Mouse (Mus musculus) limb, embryonic 13.5 days (tissue): ENCODE data around the gene Dennd1b. TPM values are rescaled to one million over a fixed set of nuclear protein-coding genes. Genes with fewer than 3 reads are reported as not detected.

ENCODE experiments used
- ATAC-seq: fragments of 200-750 bp; cut with Nextera tagmentation; 2 replicates; pipeline ENCODE4 v1.8.0; 2017; ENCODE audit warnings: low read depth, moderate number of reproducible peaks, moderate TSS enrichment; ENCODE audit not compliant: low FRiP score
- H3K27ac ChIP-seq: fragments of 300-500 bp; sonication (generic); 2 replicates; pipeline ENCODE4 v1.5.1; 2015; ENCODE audit warnings: inconsistent platforms, mild to moderate bottlenecking, moderate library complexity
- H3K27me3 ChIP-seq: fragments of 300-500 bp; sonication (generic); 2 replicates; pipeline ENCODE4 v1.6.1; 2015; ENCODE audit warnings: mild to moderate bottlenecking, inconsistent platforms
- H3K36me3 ChIP-seq: fragments of 300-500 bp; sonication (generic); 2 replicates; pipeline ENCODE4 v1.6.1; 2015; ENCODE audit warnings: inconsistent platforms, mild to moderate bottlenecking, moderate library complexity
- H3K4me1 ChIP-seq: fragments of 300-500 bp; sonication (generic); 2 replicates; pipeline ENCODE4 v1.6.1; 2015; ENCODE audit warnings: inconsistent platforms
- H3K4me2 ChIP-seq: fragments of 300-500 bp; sonication (generic); replicated peaks from 2 replicates; pipeline ENCODE4 v1.6.1; 2015; ENCODE audit warnings: inconsistent platforms, mild to moderate bottlenecking, moderate library complexity
- H3K4me3 ChIP-seq: fragments of 300-500 bp; sonication (generic); 2 replicates; pipeline ENCODE4 v1.5.1; 2015; ENCODE audit warnings: moderate library complexity, mild to moderate bottlenecking, inconsistent platforms
- H3K9ac ChIP-seq: fragments of 300-500 bp; sonication (generic); 2 replicates; pipeline ENCODE4 v1.6.1; 2015; ENCODE audit warnings: mild to moderate bottlenecking, inconsistent platforms
- H3K9me3 ChIP-seq: fragments of 300-500 bp; sonication (generic); 2 replicates; pipeline ENCODE4 v1.6.1; 2016; ENCODE audit warnings: inconsistent platforms
- WGBS: fragments of 180-500 bp; shearing (Covaris S2); methylation state at CpG from one replicate; pipeline ENCODE4 v1.1.7; 2015; 5-methylcytosine and 5-hydroxymethylcytosine counted together
- polyA plus RNA-seq: library from polyadenylated mRNA; unstranded; fragments of >200 nt; fragmentation: Nextera tagmentation; extraction: Ambion mirVana; gene quantifications from 2 replicates; pipeline ENCODE4 v1.2.1, GENCODE M21; 2015

The Dennd1b gene
- polyA plus RNA-seq, 1 experiment from 2014 or later: 11.4 TPM

DNA sequence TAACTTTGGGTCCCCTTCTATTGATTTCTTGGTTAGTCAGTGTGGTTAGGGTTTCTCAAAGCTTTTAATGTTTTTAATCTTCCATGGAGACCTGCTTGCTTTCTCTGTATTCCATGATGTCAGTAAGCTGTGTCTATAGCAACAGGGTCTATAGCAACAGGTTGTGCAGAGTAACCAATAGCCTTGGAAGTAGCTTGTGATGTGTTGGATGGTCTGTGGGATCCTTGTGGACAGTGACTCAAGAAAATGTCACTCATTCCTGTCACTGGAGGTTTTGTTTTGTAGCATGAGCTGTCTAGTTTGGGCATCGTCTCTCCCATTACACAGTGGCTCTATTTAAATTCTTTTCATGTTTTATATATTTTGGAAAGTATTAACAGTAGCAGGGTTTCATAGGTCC is 216.5 kb downstream of the Dennd1b start:
- H3K4me1 ChIP-seq: no peaks in the 10 kb centered on the region
- WGBS: 82% methylated on average over 1 of the region's 1 CpGs
- no peak overlapping the region for H3K9ac ChIP-seq
- H3K27ac ChIP-seq: no peak overlapping the region
- H3K36me3 ChIP-seq: no peaks in the 10 kb centered on the region
- H3K4me3 ChIP-seq: no peak overlapping the region
- no peaks in the 10 kb centered on the region for H3K27me3 ChIP-seq
- no peaks in the 10 kb centered on the region for H3K9me3 ChIP-seq
- H3K4me2 ChIP-seq: no peak overlapping the region
- ATAC-seq: no peak

DNA sequence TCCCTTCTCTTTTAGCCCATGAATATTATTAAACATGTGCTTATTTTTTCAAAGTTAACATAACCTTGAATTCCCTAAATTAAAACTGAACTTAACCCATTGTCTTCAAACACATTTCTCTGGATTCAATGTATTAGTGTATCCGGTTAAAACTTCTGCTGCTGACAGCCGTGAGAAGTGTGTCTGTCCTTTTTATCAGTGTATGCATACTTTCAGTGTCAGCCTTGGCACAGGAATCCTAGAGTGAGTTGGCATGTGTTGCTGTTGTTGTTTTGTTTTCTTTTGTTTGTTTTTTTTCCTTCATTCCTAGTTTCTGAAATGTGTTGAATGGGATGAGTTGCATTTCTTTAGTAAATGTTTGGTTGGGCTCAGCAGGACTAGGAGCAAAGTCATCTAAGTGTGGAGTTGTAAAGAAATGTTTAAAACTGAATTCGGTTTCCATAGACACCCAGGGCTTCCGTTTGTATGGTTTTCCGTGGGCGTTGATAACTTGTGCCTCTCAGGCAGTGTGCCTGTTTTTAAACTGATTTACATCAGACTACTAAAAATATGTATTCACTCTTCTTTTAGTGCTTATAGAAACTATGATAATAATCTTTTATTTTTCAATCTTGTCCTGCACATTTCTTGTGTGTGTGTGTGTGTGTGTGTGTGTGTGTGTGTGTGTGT is 217.4 kb downstream of the Dennd1b start:
- WGBS: 78% methylated on average over 6 of the region's 6 CpGs
- H3K4me3 ChIP-seq: no peak overlapping the region
- H3K27ac ChIP-seq: no peak overlapping the region
- H3K27me3 ChIP-seq: no peaks in the 10 kb centered on the region
- no peaks in the 10 kb centered on the region for H3K4me1 ChIP-seq
- ATAC-seq: no peak
- H3K36me3 ChIP-seq: no peaks in the 10 kb centered on the region
- H3K4me2 ChIP-seq: no peak overlapping the region
- H3K9me3 ChIP-seq: no peaks in the 10 kb centered on the region
- no peak overlapping the region for H3K9ac ChIP-seq

DNA sequence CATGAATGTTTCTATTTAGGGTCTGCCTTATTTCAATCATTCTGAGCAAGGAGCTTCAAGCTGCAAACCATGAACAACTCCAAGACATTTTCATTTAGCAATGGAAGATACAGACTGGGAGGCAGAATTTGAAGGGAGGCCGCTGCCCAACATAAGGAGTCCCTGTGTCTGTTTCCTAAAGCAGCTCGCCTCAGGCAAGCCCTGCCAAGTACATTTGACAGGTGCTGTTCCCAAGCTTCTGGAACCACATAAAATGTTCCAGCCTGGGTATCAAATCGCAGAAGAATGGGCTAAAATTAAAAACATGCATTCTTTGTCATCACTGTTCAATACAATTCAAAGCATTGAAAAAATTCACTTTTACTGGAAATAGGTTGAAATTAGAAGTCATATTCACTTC is 229.4 kb downstream of the Dennd1b start:
- no peak for ATAC-seq
- peaks cover 20% of the 10 kb centered on the region for H3K4me1 ChIP-seq
- 20% methylated on average over 3 of the region's 3 CpGs for WGBS

DNA sequence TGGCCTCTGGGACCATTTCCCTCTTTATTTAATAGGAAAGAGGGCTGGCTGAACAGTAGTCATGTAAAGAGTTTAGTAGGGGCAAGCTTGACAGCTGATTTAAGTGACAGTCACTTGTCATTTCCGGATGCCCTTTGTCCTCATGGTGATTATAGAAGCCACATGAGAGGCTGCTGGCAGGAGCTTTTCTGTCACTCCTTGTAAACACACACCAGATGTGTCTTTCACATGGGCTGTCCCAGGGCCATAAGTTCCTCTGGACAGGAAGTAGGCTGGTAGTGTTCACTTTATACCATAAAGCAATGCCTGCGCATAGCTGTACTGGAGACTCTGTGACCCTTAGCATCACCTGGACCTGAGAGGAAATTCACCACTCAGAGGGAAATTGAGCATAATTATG is 230.8 kb downstream of the Dennd1b start:
- Histone ChIP-seq H3K27ac (no peak overlapping the region), H3K27me3 (no peaks in the 10 kb centered on the region), H3K4me1 (peaks cover 20% of the 10 kb centered on the region), H3K9ac (no peak overlapping the region), H3K36me3 (no peaks in the 10 kb centered on the region), H3K9me3 (no peaks in the 10 kb centered on the region), H3K4me3 (no peak overlapping the region), H3K4me2 (no peak overlapping the region)
- no peak for ATAC-seq
- WGBS: 19% methylated on average over 2 of the region's 2 CpGs

More for the DNA sequence above, 229.4 kb downstream of the Dennd1b start:
- no peaks in the 10 kb centered on the region for H3K36me3 ChIP-seq
- H3K9ac ChIP-seq: no peak overlapping the region
- no peak overlapping the region for H3K4me3 ChIP-seq
- no peak overlapping the region for H3K4me2 ChIP-seq
- H3K9me3 ChIP-seq: no peaks in the 10 kb centered on the region
- no peak overlapping the region for H3K27ac ChIP-seq
- H3K27me3 ChIP-seq: no peaks in the 10 kb centered on the region

DNA sequence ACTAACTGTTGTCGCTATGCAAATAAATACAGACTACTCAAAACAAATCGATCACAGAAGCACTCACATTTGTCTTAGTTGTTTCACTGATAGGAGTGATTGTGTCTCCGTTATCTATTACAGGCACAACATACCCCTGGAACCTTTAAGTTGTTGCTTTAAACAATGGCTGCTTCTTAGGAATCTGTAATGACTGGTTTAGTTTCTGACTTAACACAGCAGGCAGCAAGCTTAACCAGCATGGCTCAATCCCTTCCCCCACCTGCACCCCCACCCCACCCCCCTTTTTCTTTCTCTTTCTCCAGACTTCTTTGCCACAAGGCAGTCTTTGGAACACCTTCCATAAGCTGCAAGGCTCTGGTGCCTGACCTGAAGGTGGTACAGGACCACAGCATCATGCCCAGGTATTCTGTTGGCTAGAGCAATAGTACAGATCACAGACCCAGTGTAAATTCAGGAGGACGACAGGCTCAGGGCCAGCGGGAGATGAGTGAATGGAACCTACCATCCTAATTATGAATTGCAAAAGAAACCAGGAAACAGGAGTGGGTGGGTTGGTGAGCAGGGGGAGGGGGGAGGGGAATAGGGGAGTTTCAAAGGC is 231.3 kb downstream of the Dennd1b start:
- H3K36me3 ChIP-seq: no peaks in the 10 kb centered on the region
- no peaks in the 10 kb centered on the region for H3K27me3 ChIP-seq
- H3K4me3 ChIP-seq: no peak overlapping the region
- no peak for ATAC-seq
- peaks cover 20% of the 10 kb centered on the region for H3K4me1 ChIP-seq
- H3K9ac ChIP-seq: no peak overlapping the region
- no peak overlapping the region for H3K4me2 ChIP-seq
- 13% methylated on average over 5 of the region's 5 CpGs for WGBS
- no peaks in the 10 kb centered on the region for H3K9me3 ChIP-seq
- no peak overlapping the region for H3K27ac ChIP-seq

DNA sequence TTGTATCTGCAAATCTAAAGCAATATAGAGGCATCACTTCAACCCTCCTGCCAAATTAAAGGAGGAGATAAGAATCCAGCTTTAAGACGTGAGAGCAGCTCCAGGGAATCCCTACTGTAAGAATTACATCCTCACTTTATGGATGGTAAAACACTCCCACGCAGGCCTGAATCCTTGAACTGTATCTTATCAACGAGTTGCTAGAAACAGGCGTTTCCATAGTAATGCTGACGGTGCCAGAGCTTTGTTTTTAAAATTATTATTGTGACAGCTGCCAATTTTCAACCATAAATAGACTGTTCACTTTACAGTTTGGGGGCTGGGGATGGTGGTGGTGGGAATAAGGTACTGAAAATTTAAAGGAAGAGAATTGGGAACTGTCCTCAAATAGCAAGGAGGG is 239.8 kb downstream of the Dennd1b start:
- Histone ChIP-seq H3K4me2 (no peak overlapping the region), H3K4me3 (no peak overlapping the region), H3K27ac (no peak overlapping the region), H3K4me1 (peaks cover 7% of the 10 kb centered on the region), H3K9ac (no peak overlapping the region), H3K9me3 (no peaks in the 10 kb centered on the region), H3K27me3 (no peaks in the 10 kb centered on the region; the same call in 1 of the 2 replicates), H3K36me3 (no peaks in the 10 kb centered on the region)
- 69% methylated on average over 5 of the region's 5 CpGs for WGBS
- no peak for ATAC-seq

GRCm38 (mm10) chr1:139206259-139206658 is 243.0 kb downstream of the Dennd1b start:
- WGBS: 55% methylated on average over 4 of the region's 4 CpGs
- H3K4me2 ChIP-seq: no peak overlapping the region
- H3K4me1 ChIP-seq: peaks cover 14% of the 10 kb centered on the region
- no peaks in the 10 kb centered on the region for H3K36me3 ChIP-seq
- peaks cover 5% of the 10 kb centered on the region for H3K27me3 ChIP-seq
- no peak overlapping the region for H3K9ac ChIP-seq
- no peak for ATAC-seq
- no peaks in the 10 kb centered on the region for H3K9me3 ChIP-seq
- H3K4me3 ChIP-seq: no peak overlapping the region
- no peak overlapping the region for H3K27ac ChIP-seq

DNA sequence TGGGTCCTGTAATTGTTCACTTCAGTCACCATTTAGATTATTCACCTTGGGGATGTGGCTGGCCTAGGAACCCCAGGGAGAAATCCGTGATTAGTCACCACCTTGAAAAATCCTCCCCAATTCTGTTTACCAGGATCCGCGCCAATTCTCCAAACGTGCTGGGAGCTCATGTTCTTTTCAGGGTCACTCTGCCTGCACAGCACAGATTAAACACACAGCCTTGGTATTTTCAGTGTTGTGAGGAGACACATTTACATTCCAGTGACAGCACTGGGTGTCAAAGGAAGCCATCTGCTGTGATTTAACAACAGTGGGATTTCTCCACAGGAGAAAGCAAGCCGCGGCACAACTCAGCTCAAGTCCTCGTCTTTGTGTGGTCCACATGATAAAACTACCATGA is 246.6 kb downstream of the Dennd1b start:
- 27% methylated on average over 7 of the region's 7 CpGs for WGBS
- Histone ChIP-seq H3K9ac (no peak overlapping the region), H3K27ac (no peak overlapping the region), H3K9me3 (no peaks in the 10 kb centered on the region), H3K36me3 (no peaks in the 10 kb centered on the region), H3K4me3 (no peak overlapping the region), H3K4me1 (peaks cover 14% of the 10 kb centered on the region), H3K27me3 (peaks cover 5% of the 10 kb centered on the region), H3K4me2 (no peak overlapping the region)
- no peak for ATAC-seq

DNA sequence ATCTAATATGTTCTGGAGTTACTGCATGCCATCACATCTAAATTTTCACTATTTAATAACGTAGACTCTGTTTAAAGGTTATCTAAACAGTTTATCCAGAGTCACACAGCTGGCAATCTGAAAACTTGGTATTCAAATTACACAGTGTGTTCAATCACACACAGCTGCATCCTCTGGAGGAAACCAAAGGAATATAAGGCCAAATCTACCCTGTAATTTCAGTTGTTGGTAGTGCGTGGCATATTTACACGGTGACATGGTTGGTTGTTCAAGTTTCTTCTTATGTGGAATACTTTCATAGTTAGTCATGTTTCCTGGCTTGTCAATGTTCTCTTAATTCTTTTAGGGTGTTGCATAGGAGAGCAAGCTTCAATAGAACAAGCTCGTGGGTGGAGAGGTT is 247.3 kb downstream of the Dennd1b start:
- no peaks in the 10 kb centered on the region for H3K9me3 ChIP-seq
- H3K27me3 ChIP-seq: peaks cover 5% of the 10 kb centered on the region
- no peak overlapping the region for H3K4me3 ChIP-seq
- WGBS: 46% methylated on average over 4 of the region's 4 CpGs
- no peak overlapping the region for H3K9ac ChIP-seq
- peaks cover 18% of the 10 kb centered on the region for H3K4me1 ChIP-seq
- no peak for ATAC-seq
- no peaks in the 10 kb centered on the region for H3K36me3 ChIP-seq
- H3K27ac ChIP-seq: no peak overlapping the region
- H3K4me2 ChIP-seq: no peak overlapping the region

GRCm38 (mm10) chr1:139215311-139215710 is 252.1 kb downstream of the Dennd1b start:
- Histone ChIP-seq H3K4me2 (no peak overlapping the region), H3K27me3 (no peaks in the 10 kb centered on the region; the same call in 1 of the 2 replicates), H3K36me3 (no peaks in the 10 kb centered on the region), H3K9me3 (no peaks in the 10 kb centered on the region), H3K4me3 (no peak overlapping the region), H3K9ac (no peak overlapping the region), H3K4me1 (peaks cover 8% of the 10 kb centered on the region; the same call in 1 of the 2 replicates), H3K27ac (no peak overlapping the region)
- no peak for ATAC-seq
- 66% methylated on average over 8 of the region's 8 CpGs for WGBS

GRCm38 (mm10) chr1:139223804-139224203 is 260.6 kb downstream of the Dennd1b start:
- H3K4me2 ChIP-seq: no peak overlapping the region
- no peaks in the 10 kb centered on the region for H3K4me1 ChIP-seq
- no peaks in the 10 kb centered on the region for H3K27me3 ChIP-seq
- no peak overlapping the region for H3K27ac ChIP-seq
- H3K36me3 ChIP-seq: no peaks in the 10 kb centered on the region
- H3K4me3 ChIP-seq: no peak overlapping the region
- ATAC-seq: no peak
- WGBS: 46% methylated on average over 4 of the region's 4 CpGs
- H3K9me3 ChIP-seq: no peaks in the 10 kb centered on the region
- H3K9ac ChIP-seq: no peak overlapping the region

DNA sequence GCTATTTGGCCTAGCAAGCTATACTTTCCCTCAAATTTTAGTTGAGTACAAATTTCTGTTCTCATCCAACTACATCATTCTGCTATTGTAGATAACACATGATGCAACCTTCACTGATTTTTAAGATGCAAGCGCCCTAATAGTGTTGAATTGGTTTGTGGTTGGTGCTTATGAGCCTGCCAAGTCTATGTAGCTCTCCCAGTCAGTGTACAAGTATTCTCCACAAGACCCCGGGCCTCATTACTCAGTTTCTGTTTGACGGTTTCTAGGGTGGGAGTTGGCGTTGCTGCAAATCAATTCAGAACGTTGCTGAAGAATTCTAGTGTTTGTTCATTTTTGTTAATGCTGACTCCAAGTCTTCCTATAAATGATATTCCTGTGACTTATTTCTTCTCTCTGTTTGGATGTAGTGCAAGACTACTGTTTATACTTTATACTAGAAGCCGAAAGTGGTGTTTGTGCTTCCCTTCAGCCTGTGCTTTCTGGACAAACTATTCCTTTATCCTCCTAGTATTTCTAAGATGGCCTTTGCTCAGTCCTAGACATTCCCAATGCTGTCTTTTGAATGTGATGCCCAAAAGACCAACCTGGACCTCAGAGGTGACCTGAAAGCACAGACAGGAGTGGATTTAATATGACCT is 261.2 kb downstream of the Dennd1b start:
- Histone ChIP-seq H3K27me3 (no peaks in the 10 kb centered on the region), H3K27ac (no peak overlapping the region), H3K9ac (no peak overlapping the region), H3K4me3 (no peak overlapping the region), H3K36me3 (no peaks in the 10 kb centered on the region), H3K4me2 (no peak overlapping the region), H3K9me3 (no peaks in the 10 kb centered on the region), H3K4me1 (no peaks in the 10 kb centered on the region)
- WGBS: 83% methylated on average over 6 of the region's 6 CpGs
- ATAC-seq: no peak
